Mouse (Mus musculus) c-Kit-positive CD71-negative TER-119-negative erythroid progenitor cells, embryonic 14.5 days (primary cell): ENCODE measurements around the gene Adm2.

Experiments
- DNase-seq: peaks from one replicate; pipeline ENCODE4 v3.0.0-alpha.2; 2013; ENCODE audit warnings: low read depth

Gene Adm2

DNA sequence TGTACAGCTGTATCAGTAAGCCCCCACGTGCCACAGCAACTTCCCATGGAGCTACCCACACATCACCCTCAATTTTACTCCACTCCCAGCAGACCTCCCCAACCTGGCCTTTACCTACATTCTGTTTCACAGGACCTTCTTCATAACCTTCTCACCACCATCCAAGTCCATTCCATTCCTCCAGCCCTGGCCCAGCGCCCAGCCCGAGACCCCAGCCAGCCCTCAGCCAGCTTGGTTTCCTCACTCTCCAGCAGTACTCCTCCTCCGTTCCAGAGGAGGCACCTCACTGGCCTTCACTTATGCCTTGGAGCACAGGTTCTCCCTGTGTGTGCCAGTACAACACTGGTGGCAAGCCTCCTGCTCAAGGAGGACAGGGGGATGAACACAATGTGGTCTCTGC lies 9.2 kb upstream of the Adm2 start:
- no peak for DNase-seq

DNA sequence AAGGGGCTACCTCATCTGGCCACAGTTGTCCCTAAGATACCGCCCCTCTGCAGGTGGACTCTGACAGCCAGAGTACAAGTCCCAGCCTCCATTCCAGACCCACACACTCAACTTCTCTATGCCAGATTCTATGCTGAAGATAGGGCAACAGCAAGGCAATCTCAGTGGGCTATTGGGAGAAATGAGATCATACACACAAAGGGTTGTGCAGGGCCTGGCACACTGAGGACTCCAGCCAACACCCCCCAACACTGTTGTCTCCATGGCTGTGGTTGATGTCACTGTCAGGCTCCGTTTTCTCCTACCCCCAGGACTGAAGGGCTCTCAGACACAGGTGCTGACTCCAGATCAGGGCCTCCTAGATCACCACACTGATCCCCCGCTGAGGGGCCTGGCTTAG lies 8.4 kb upstream of the Adm2 start:
- DNase-seq, result no peak

DNA sequence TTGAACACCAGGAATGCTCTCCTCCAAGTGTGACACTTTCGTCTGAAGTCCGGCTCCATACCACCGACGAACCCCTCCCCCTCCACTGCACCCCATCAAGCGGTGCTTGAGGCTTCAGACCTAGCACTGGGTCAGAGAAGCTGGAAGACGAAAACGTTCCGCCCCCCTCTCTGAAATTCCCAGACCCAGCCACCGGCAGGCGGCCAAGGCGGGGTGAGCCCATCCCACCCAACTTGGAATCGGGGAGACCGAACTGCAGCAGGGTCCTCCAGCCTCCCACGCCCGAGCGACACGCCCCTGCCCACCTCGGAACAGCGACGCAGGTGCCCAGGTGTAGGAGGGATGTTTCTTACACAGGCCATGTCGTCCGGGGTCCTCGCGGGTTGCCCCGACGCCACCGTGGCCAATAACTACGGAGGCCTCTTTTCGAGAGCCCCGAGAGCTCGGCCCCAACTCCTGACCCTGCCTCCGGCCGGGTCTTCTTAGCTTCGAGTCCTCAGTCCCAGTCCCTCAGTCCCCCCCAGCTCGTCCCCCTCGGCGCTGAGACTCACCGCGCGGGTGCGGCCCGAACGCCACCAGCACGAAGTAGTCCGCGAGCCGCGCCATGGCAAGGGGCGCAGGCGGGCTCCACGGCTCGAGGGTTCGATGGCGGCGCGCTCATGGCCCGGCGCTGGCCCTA lies 7.9 kb upstream of the Adm2 start:
- no peak for DNase-seq

DNA sequence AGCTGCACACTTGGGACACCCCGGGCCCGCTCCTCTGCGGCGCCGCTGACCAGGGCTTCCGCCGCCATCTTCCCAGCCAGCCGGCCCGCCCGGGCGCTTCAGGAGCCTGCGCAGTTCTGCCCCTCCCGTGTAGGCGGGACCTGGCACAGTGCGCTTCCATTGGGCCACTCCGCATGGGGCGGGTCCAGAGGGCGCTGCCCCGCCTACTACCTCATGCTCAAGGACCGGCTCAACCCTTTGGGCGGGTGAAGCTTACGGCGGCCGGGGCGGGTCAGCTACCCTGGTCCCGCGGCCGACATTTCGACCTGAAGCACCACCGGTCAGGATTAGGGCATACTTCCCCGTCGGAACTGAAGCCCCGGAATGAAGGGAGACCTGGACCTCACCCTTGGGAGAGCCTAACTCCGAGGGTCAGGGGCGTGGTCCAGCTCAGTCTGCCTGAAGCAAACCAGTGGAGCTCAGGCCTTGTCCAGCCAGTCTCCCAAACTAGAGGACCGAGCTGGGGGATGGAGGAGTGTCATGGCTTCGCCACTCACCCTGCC lies 7.3 kb upstream of the Adm2 start, which contains the start of gene Sbf1:
Gene Sbf1, minus strand, starts transcription at position 122 of the 542 bp plus-strand sequence.
- peak; percentile 94 for DNase-seq

DNA sequence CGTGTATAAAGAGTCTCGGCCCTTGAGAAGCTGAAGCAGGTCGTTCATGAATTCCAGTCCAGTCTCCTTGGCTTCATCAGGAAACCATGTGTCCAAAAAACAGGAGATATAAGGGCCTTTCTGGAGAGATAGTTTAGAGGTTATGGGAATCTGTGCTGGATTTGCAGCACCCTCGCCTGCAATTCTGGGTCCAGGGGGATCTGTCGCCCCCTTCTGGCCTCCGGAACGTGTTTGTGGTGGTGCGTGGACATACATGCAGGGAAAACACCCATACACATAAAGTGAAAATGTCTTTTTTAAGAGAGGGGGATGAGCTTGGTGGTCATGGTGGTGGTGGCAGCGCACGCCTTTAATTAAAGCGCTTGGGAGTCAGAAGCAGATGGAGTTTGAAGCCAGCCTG lies 6.4 kb upstream of the Adm2 start:
- DNase-seq, result no peak

- no peak for DNase-seq
These were observed 1.3 kb upstream of the Adm2 start for GRCm38 (mm10) chr15:89321264-89321663.

- DNase-seq, result no peak
These were observed 1.1 kb downstream of the Adm2 start for GRCm38 (mm10) chr15:89323656-89324055.

GRCm38 (mm10) chr15:89326441-89326840 lies 3.9 kb downstream of the Adm2 start:
- DNase-seq, result no peak

DNA sequence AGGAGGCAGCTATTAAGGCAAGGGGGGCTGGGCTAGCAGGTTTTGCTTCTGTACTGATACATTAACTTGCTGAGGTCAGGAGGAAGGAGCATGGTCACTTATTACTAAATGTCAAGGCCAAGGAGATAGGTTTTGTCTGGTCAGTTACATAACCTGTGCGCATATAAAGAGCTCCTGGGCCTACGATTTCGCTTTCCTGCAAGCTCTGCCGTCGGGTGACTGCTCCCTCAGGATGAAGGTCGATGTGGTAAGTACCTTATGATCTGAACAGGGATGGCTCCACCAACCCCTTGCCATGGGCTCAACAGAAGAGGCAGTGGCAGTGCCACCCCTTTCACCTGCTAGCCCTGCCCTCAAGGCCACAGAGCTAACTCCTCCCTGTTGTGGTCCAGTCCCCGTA lies 11.8 kb downstream of the Adm2 start, which contains the start of gene Miox:
Gene Miox, plus strand, starts transcription at position 128 of the 400 bp plus-strand sequence.
- DNase-seq, result no peak

DNA sequence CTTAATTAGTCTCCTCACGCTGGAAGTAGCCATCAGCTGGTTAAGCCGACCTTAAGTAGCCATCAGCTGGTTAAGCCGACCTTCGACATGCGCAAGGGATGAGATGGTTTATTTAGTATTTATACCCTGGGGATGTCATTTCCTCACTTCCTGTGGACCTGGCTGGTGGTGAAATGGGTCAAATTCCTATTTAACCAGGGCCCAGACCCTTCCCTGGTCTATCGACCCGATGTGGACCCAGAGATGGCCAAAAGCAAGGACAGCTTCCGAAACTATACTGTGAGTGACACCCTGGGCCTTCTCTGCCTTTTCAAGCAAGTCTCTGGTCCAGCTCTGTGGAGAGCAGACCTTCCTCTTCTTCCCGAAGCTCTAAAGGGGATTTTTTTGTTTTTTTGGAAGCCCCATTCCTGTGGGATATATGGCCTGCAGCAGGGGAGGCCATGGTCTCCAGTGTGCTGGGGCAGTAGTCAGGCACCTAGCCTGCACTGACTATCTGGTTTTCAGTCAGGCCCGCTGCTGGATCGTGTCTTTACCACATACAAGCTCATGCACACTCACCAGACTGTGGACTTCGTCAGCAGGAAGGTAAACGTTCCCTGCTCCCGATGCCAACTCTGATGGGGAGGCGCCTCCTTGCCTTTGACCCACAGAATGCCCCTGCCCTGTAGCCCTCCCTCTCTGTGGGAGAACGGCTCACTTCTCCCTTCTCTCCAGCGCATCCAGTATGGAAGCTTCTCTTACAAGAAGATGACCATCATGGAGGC lies 12.4 kb downstream of the Adm2 start:
- DNase-seq, result no peak

DNA sequence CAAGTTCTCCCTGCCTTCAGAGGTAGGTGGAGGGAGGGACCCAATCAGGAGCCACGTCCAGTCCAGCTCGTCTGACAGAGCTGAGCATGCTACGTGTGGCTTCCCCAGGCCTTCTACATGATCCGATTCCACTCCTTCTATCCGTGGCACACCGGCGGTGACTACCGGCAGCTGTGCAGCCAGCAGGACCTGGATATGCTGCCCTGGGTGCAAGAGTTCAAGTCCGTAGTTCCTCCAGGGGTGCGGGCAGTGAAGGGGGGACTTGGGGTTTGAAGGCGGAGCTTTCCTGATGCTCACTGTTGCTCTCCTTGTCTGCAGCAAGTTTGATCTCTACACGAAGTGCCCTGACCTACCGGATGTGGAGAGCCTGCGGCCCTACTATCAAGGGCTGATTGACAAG lies 13.9 kb downstream of the Adm2 start:
- no peak for DNase-seq

GRCm38 (mm10) chr15:89339696-89340095 lies 17.2 kb downstream of the Adm2 start:
- DNase-seq, result no peak

DNA sequence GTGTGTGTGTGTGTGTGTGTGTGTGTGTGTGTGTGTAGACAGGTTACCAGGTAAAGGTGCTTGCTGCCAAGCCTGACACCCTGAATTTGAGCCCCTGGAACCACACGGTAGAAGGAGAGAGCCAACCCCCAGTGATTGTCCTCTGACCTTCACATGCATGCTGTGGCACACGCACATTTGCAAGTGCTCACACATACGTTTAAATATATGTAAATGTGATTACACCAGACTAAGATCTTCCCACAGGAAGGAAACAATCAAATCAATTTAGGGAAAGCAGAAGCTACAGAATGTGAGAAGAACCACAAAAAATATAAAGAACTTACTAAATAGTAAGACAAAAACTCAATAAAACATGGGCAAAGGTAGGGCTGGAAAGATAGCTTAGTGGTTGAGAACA lies 17.6 kb downstream of the Adm2 start:
- DNase-seq, result no peak

DNA sequence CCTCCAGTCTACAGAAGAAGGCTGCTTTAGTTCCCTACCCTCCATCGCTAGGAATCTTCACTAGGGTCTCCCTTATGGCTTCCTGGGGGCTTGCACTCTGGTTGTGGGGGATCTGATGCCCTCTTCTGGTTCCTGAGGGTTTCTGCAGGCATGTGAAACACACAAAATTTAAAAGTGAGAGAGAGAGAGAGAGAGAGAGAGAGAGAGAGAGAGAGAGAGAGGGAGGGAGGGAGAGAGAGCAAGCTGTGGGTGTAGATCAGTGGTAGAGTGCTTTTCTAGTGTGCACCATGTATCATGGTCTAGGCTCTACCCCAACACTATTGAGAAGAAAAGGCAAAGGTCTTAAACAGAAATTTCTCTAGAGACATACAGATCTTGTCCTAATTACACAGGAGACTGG lies 19.2 kb downstream of the Adm2 start:
- DNase-seq, result no peak

DNA sequence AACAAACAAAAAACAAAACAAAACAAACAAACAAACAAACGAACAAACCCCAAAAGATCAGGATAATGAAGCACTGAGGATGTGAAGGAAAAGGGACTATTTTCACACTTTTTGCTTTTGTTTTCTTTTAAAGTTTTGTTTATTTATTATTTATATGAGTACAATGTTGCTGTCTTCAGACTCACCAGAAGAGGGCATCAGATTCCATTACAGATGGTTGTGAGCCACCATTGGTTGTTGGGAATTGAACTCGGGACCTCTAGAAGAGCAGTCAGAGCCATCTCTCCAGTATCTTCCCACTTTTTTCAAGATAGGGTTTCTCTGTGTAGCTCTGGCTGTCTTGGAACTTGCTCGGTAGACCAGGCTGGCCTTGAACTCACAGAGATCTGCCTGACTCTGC lies 20.8 kb downstream of the Adm2 start:
- DNase-seq, result no peak

- DNase-seq, result no peak
These were observed 27.9 kb downstream of the Adm2 start for GRCm38 (mm10) chr15:89350447-89350846.

- DNase-seq, result no peak
These were observed 28.8 kb downstream of the Adm2 start for GRCm38 (mm10) chr15:89351302-89351701.

DNA sequence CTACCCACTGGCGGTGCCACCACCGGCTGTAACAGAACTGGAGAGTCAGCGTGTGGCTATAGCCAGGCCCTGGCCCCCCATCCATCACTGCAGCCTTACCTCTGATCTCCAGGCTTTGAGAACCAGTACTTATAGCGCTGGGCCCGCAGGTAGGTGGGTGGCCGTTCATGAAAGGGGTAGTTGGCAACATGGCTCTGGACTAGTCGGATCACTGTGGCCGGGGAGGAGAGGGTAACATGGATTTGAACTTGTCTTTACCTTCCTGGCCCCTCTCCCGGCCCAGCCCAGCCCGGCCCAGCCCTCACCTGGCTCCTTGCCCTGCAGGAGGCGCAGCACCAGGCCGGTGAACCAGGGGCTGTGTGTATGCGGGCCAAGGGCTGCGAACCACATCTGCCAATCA lies 29.5 kb downstream of the Adm2 start:
- no peak for DNase-seq

GRCm38 (mm10) chr15:89352795-89353194 lies 30.3 kb downstream of the Adm2 start:
- DNase-seq, result no peak

- DNase-seq, result no peak
These were observed 31.3 kb downstream of the Adm2 start for GRCm38 (mm10) chr15:89353837-89354236.

GRCm38 (mm10) chr15:89354455-89354854 lies 31.9 kb downstream of the Adm2 start:
- no peak for DNase-seq

DNA sequence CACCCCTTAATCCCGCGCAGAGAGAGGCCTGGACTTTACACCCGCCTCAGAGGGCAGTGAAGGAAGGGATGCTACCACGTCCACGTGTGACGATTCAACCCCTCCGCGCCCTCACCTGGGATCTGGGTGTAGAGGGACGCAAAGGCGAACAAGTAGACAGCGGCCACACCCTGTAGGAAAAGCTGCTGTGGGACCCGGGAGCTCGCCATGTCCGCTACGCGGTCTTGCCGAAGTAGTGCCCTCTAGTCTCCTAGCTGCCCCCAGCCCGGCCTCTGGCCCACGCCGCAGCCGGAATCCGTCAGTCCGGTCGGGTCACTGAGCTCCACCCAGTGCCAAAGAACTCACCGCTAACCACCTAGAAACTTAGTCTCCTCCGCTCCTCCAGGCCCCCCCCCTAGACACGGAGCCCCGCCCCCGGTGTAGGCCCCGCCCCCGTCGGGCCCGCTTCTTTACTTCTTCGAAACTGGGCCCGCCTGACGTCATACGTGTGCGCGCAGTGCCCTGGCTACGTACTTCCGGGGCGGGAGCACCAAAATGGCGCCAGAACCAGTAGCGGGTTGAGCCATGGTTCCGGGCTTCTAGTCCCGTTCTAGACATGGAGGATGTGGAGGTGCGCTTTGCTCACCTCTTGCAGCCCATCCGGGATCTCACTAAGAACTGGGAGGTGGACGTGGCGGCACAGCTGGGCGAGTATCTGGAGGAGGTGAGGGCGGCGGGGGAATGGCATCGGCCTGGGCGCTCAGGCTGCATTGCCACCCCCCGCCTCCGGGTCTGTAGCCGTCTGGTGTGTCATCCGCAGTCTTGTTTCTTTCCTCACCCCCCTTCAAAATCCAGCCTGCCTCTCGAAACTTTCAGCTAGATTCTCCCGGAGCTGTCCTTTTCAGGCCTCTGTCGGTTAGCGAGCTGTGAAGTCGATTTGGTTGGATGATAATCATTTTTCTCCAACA lies 33.0 kb downstream of the Adm2 start, which contains the start of the genes Lmf2 and Ncaph2:
Gene Lmf2, minus strand, starts transcription at position 419 of the 947 bp plus-strand sequence.
Gene Ncaph2, plus strand, starts transcription at position 479 of the 947 bp plus-strand sequence.
- peak; percentile 96 for DNase-seq
